Mouse (Mus musculus) forebrain, embryonic 12.5 days (tissue): Measurements from ENCODE around the gene Vdr. TPM values are rescaled to one million over a fixed set of nuclear protein-coding genes. Genes with fewer than 3 reads are reported as not detected.
A peak's percentile ranks its signal among the peaks of the same experiment; 100 is the strongest.

Experiments used
- ATAC-seq: fragments of 200-750 bp; cut with Nextera tagmentation; 2 replicates; pipeline ENCODE4 v1.8.0; 2017; ENCODE audit warnings: moderate TSS enrichment; ENCODE audit not compliant: low FRiP score
- H3K27ac ChIP-seq: fragments of 300-500 bp; sonication (generic); 2 replicates; pipeline ENCODE4 v1.5.1; 2016; ENCODE audit warnings: mild to moderate bottlenecking
- H3K27me3 ChIP-seq: fragments of 300-500 bp; sonication (generic); 2 replicates; pipeline ENCODE4 v1.6.1; 2016; ENCODE audit warnings: mild to moderate bottlenecking
- H3K36me3 ChIP-seq: fragments of 300-500 bp; sonication (generic); replicated peaks from 2 replicates; pipeline ENCODE4 v1.6.1; 2016; ENCODE audit warnings: mild to moderate bottlenecking
- H3K4me1 ChIP-seq: fragments of 300-500 bp; sonication (generic); 2 replicates; pipeline ENCODE4 v1.6.1; 2016
- H3K4me2 ChIP-seq: fragments of 300-500 bp; sonication (generic); 2 replicates; pipeline ENCODE4 v1.6.1; 2016; ENCODE audit warnings: mild to moderate bottlenecking, moderate library complexity
- H3K4me3 ChIP-seq: fragments of 300-500 bp; sonication (generic); replicated peaks from 2 replicates; pipeline ENCODE4 v1.5.1; 2016; ENCODE audit warnings: mild to moderate bottlenecking
- H3K9ac ChIP-seq: fragments of 300-500 bp; sonication (generic); 2 replicates; pipeline ENCODE4 v1.6.1; 2016; ENCODE audit warnings: mild to moderate bottlenecking
- H3K9me3 ChIP-seq: fragments of 300-500 bp; sonication (generic); 2 replicates; pipeline ENCODE4 v1.6.1; 2016
- WGBS: fragments of 180-500 bp; shearing (Covaris S2); methylation state at CpG from one replicate; pipeline ENCODE4 v1.1.7; 2016; 5-methylcytosine and 5-hydroxymethylcytosine counted together
- polyA plus RNA-seq: library from polyadenylated mRNA; unstranded; fragments of >200 nt; fragmentation: Nextera tagmentation; extraction: Ambion mirVana; gene quantifications from 2 replicates; pipeline ENCODE4 v1.2.1, GENCODE M21; 2016

Gene Vdr
- polyA plus RNA-seq, 1 experiment from 2014 or later, result 0.59 TPM

GRCm38 (mm10) chr15:97831242-97831986, 79.0 kb downstream of the Vdr start:
- no peaks in the 10 kb centered on the region for H3K36me3 ChIP-seq
- peak overlapping the region; percentile 85 for H3K4me2 ChIP-seq
- H3K27me3 ChIP-seq, result peaks cover 25% of the 10 kb centered on the region; the same call in 1 of the 2 replicates
- H3K4me3 ChIP-seq, result peak overlapping the region; percentile 91
- H3K9ac ChIP-seq, result peak overlapping the region; percentile 99
- H3K27ac ChIP-seq, result peak overlapping the region; percentile 93
- under 1% methylated on average over 63 of the region's 84 CpGs for WGBS
- no peaks in the 10 kb centered on the region for H3K9me3 ChIP-seq
- H3K4me1 ChIP-seq, result peaks cover 52% of the 10 kb centered on the region
- peak; percentile 90 for ATAC-seq

- Histone ChIP-seq H3K4me1 (peaks cover 58% of the 10 kb centered on the region), H3K4me2 (peak overlapping the region; percentile 85), H3K9me3 (no peaks in the 10 kb centered on the region), H3K27me3 (peaks cover 29% of the 10 kb centered on the region; the same call in 1 of the 2 replicates), H3K9ac (peak overlapping the region; percentile 99), H3K4me3 (peak overlapping the region; percentile 91), H3K36me3 (no peaks in the 10 kb centered on the region), H3K27ac (peak overlapping the region; percentile 93)
- 2% methylated on average over 35 of the region's 39 CpGs for WGBS
- peak; percentile 61 for ATAC-seq
Measured at GRCm38 (mm10) chr15:97830788-97831241, 79.6 kb downstream of the Vdr start.

GRCm38 (mm10) chr15:97830253-97830787, 80.1 kb downstream of the Vdr start:
- Histone ChIP-seq H3K4me1 (peaks cover 62% of the 10 kb centered on the region), H3K27ac (peak overlapping the region; percentile 93), H3K36me3 (no peaks in the 10 kb centered on the region), H3K27me3 (peaks cover 32% of the 10 kb centered on the region; the same call in 1 of the 2 replicates), H3K4me3 (peak overlapping the region; percentile 91), H3K4me2 (peak overlapping the region; percentile 85), H3K9ac (peak overlapping the region; percentile 99), H3K9me3 (no peaks in the 10 kb centered on the region)
- WGBS, result 12% methylated on average over 12 of the region's 12 CpGs
- no peak for ATAC-seq

- ATAC-seq, result no peak
- peak overlapping the region; percentile 91 for H3K4me3 ChIP-seq
- no peak overlapping the region for H3K27ac ChIP-seq
- no peaks in the 10 kb centered on the region for H3K9me3 ChIP-seq
- WGBS, result 55% methylated on average over 2 of the region's 2 CpGs
- H3K36me3 ChIP-seq, result no peaks in the 10 kb centered on the region
- H3K4me1 ChIP-seq, result peaks cover 70% of the 10 kb centered on the region
- H3K27me3 ChIP-seq, result peaks cover 35% of the 10 kb centered on the region; the same call in 1 of the 2 replicates
- H3K4me2 ChIP-seq, result peak overlapping the region; percentile 85
- peak overlapping the region; percentile 21; the same call in 1 of the 2 replicates for H3K9ac ChIP-seq
Measured at GRCm38 (mm10) chr15:97829432-97829831, 81.0 kb downstream of the Vdr start.

- WGBS, result 68% methylated on average over 5 of the region's 5 CpGs
- H3K36me3 ChIP-seq, result 0 out of 2 replicates have a peak, but pooled peaks cover 2% of the 10 kb centered on the region
- H3K4me2 ChIP-seq, result peak overlapping the region; percentile 85; the same call in 1 of the 2 replicates
- peak overlapping the region; percentile 37 for H3K27ac ChIP-seq
- no peak for ATAC-seq
- H3K27me3 ChIP-seq, result peaks cover 33% of the 10 kb centered on the region
- H3K9me3 ChIP-seq, result no peaks in the 10 kb centered on the region
- peak overlapping the region; percentile 25; the same call in 1 of the 2 replicates for H3K9ac ChIP-seq
- H3K4me3 ChIP-seq, result 0 out of 2 replicates have a peak overlapping the region, but pooled peaks have one; percentile 7
- H3K4me1 ChIP-seq, result peaks cover 75% of the 10 kb centered on the region
Measured at GRCm38 (mm10) chr15:97828901-97829338, 81.5 kb downstream of the Vdr start.

- Histone ChIP-seq H3K27me3 (peaks cover 31% of the 10 kb centered on the region), H3K4me1 (peaks cover 79% of the 10 kb centered on the region), H3K9ac (peak overlapping the region; percentile 25), H3K36me3 (0 out of 2 replicates have a peak, but pooled peaks cover 3% of the 10 kb centered on the region), H3K4me2 (peak overlapping the region; percentile 85; the same call in 1 of the 2 replicates), H3K9me3 (no peaks in the 10 kb centered on the region), H3K4me3 (0 out of 2 replicates have a peak overlapping the region, but pooled peaks have one; percentile 7), H3K27ac (peak overlapping the region; percentile 37)
- no peak for ATAC-seq
- WGBS, result 58% methylated on average over 6 of the region's 6 CpGs
Measured at GRCm38 (mm10) chr15:97828221-97828842, 82.1 kb downstream of the Vdr start.

GRCm38 (mm10) chr15:97827401-97827800, 83.0 kb downstream of the Vdr start:
- WGBS, result 89% methylated on average over 8 of the region's 8 CpGs
- no peak for ATAC-seq
- Histone ChIP-seq H3K9ac (no peak overlapping the region), H3K4me2 (no peak overlapping the region), H3K9me3 (no peaks in the 10 kb centered on the region), H3K27me3 (peaks cover 26% of the 10 kb centered on the region), H3K27ac (no peak overlapping the region), H3K4me3 (no peak overlapping the region), H3K4me1 (peaks cover 79% of the 10 kb centered on the region), H3K36me3 (0 out of 2 replicates have a peak, but pooled peaks cover 3% of the 10 kb centered on the region)

- Histone ChIP-seq H3K4me2 (no peak overlapping the region), H3K9me3 (no peaks in the 10 kb centered on the region), H3K4me1 (peaks cover 77% of the 10 kb centered on the region), H3K9ac (no peak overlapping the region), H3K27me3 (peaks cover 23% of the 10 kb centered on the region), H3K4me3 (no peak overlapping the region), H3K36me3 (0 out of 2 replicates have a peak, but pooled peaks cover 3% of the 10 kb centered on the region), H3K27ac (no peak overlapping the region)
- 79% methylated on average over 5 of the region's 5 CpGs for WGBS
- ATAC-seq, result no peak
Measured at GRCm38 (mm10) chr15:97826588-97827261, 83.7 kb downstream of the Vdr start.

GRCm38 (mm10) chr15:97825941-97826587, 84.4 kb downstream of the Vdr start:
- 47% methylated on average over 12 of the region's 12 CpGs for WGBS
- 0 out of 2 replicates have a peak, but pooled peaks cover 3% of the 10 kb centered on the region for H3K36me3 ChIP-seq
- peaks cover 77% of the 10 kb centered on the region for H3K4me1 ChIP-seq
- H3K9ac ChIP-seq, result no peak overlapping the region
- H3K4me3 ChIP-seq, result no peak overlapping the region
- H3K9me3 ChIP-seq, result no peaks in the 10 kb centered on the region
- no peak for ATAC-seq
- H3K27me3 ChIP-seq, result peaks cover 23% of the 10 kb centered on the region
- H3K4me2 ChIP-seq, result peak overlapping the region; percentile 37; the same call in 1 of the 2 replicates
- H3K27ac ChIP-seq, result 0 out of 2 replicates have a peak overlapping the region, but pooled peaks have one; percentile 36

GRCm38 (mm10) chr15:97825071-97825940, 85.1 kb downstream of the Vdr start:
- peak overlapping the region; percentile 37 for H3K4me2 ChIP-seq
- H3K27ac ChIP-seq, result peak overlapping the region; percentile 36; the same call in 1 of the 2 replicates
- peaks cover 72% of the 10 kb centered on the region for H3K4me1 ChIP-seq
- 9% methylated on average over 29 of the region's 29 CpGs for WGBS
- peaks cover 19% of the 10 kb centered on the region for H3K27me3 ChIP-seq
- 0 out of 2 replicates have a peak overlapping the region, but pooled peaks have one; percentile 40 for H3K9ac ChIP-seq
- no peak for ATAC-seq
- 0 out of 2 replicates have a peak, but pooled peaks cover 7% of the 10 kb centered on the region for H3K9me3 ChIP-seq
- H3K4me3 ChIP-seq, result no peak overlapping the region
- H3K36me3 ChIP-seq, result 0 out of 2 replicates have a peak, but pooled peaks cover 7% of the 10 kb centered on the region
